Mouse (Mus musculus) hindbrain, embryonic 16.5 days (tissue): ENCODE data around the gene Dclk2. TPM values are rescaled to one million over a fixed set of nuclear protein-coding genes. Genes with fewer than 3 reads are reported as not detected.

Source experiments
- ATAC-seq: fragments of 200-750 bp; cut with Nextera tagmentation; 2 replicates; pipeline ENCODE4 v1.8.0; 2017; ENCODE audit warnings: moderate TSS enrichment, moderate library complexity
- H3K27ac ChIP-seq: fragments of 300-500 bp; sonication (generic); 2 replicates; pipeline ENCODE4 v1.5.1; 2014; ENCODE audit warnings: low read depth, mild to moderate bottlenecking, control low read depth, low read length, moderate library complexity
- H3K27me3 ChIP-seq: fragments of 300-500 bp; sonication (generic); replicated peaks from 2 replicates; pipeline ENCODE4 v1.6.1; 2014; ENCODE audit warnings: low read length; ENCODE audit not compliant: control insufficient read depth, insufficient read depth
- H3K36me3 ChIP-seq: fragments of 300-500 bp; sonication (generic); 2 replicates; pipeline ENCODE4 v1.6.1; 2014; ENCODE audit warnings: mild to moderate bottlenecking, low read length, moderate library complexity, mixed read lengths; ENCODE audit not compliant: control insufficient read depth, insufficient read depth
- H3K4me1 ChIP-seq: fragments of 300-500 bp; sonication (generic); 2 replicates; pipeline ENCODE4 v1.6.1; 2014; ENCODE audit warnings: low read depth, low read length; ENCODE audit not compliant: control insufficient read depth, insufficient read depth
- H3K4me2 ChIP-seq: fragments of 300-500 bp; sonication (generic); 2 replicates; pipeline ENCODE4 v1.6.1; 2014; ENCODE audit warnings: mild to moderate bottlenecking, low read length, control low read depth, moderate library complexity
- H3K4me3 ChIP-seq: fragments of 300-500 bp; sonication (generic); 2 replicates; pipeline ENCODE4 v1.5.1; 2014; ENCODE audit warnings: mild to moderate bottlenecking, low read length, control low read depth, moderate library complexity
- H3K9ac ChIP-seq: fragments of 300-500 bp; sonication (generic); 2 replicates; pipeline ENCODE4 v1.6.1; 2014; ENCODE audit warnings: low read depth, mild to moderate bottlenecking, control low read depth, low read length, moderate library complexity
- H3K9me3 ChIP-seq: fragments of 300-500 bp; sonication (generic); 2 replicates; pipeline ENCODE4 v1.6.1; 2014; ENCODE audit warnings: mild to moderate bottlenecking, low read length, moderate library complexity; ENCODE audit not compliant: control insufficient read depth
- WGBS: fragments of 180-500 bp; shearing (Covaris S2); extraction: QIAGEN DNeasy Blood & Tissue Kit; methylation state at CpG from one replicate; pipeline ENCODE4 v1.1.7; 2014; 5-methylcytosine and 5-hydroxymethylcytosine counted together
- polyA plus RNA-seq: library from polyadenylated mRNA; unstranded; fragments of >200 nt; fragmentation: Nextera tagmentation; extraction: Ambion mirVana; gene quantifications from 2 replicates; pipeline ENCODE4 v1.2.1, GENCODE M21; 2015

Dclk2 gene
- polyA plus RNA-seq, 1 experiment from 2014 or later = 74.9 TPM

GRCm38 (mm10) chr3:86873092-86873600, 47.5 kb downstream of the Dclk2 start:
- Histone ChIP-seq H3K4me2 (no peak overlapping the region), H3K4me3 (no peak overlapping the region), H3K4me1 (peaks cover 8% of the 10 kb centered on the region), H3K27ac (peak overlapping the region; percentile 16; the same call in 1 of the 2 replicates), H3K9me3 (no peaks in the 10 kb centered on the region), H3K9ac (no peak overlapping the region), H3K27me3 (no peaks in the 10 kb centered on the region), H3K36me3 (no peaks in the 10 kb centered on the region)
- peak; percentile 82 for ATAC-seq
- 23% methylated on average over 6 of the region's 6 CpGs for WGBS

GRCm38 (mm10) chr3:86870952-86871351, 49.7 kb downstream of the Dclk2 start:
- ATAC-seq = no peak
- no peaks in the 10 kb centered on the region for H3K36me3 ChIP-seq
- no peak overlapping the region for H3K4me3 ChIP-seq
- H3K9me3 ChIP-seq = no peaks in the 10 kb centered on the region
- H3K4me1 ChIP-seq = peaks cover 8% of the 10 kb centered on the region
- no peak overlapping the region for H3K4me2 ChIP-seq
- no peaks in the 10 kb centered on the region for H3K27me3 ChIP-seq
- no peak overlapping the region for H3K27ac ChIP-seq
- 63% methylated on average over 6 of the region's 6 CpGs for WGBS
- no peak overlapping the region for H3K9ac ChIP-seq

- H3K4me2 ChIP-seq = no peak overlapping the region
- peaks cover 8% of the 10 kb centered on the region for H3K4me1 ChIP-seq
- no peak overlapping the region for H3K4me3 ChIP-seq
- no peak for ATAC-seq
- no peaks in the 10 kb centered on the region for H3K36me3 ChIP-seq
- no peak overlapping the region; the same call in 1 of the 2 replicates for H3K27ac ChIP-seq
- no peak overlapping the region for H3K9ac ChIP-seq
- H3K9me3 ChIP-seq = no peaks in the 10 kb centered on the region
- no peaks in the 10 kb centered on the region for H3K27me3 ChIP-seq
- WGBS = 32% methylated on average over 3 of the region's 3 CpGs
These were observed 50.2 kb downstream of the Dclk2 start for GRCm38 (mm10) chr3:86870411-86870810.

GRCm38 (mm10) chr3:86868721-86869120, 51.9 kb downstream of the Dclk2 start:
- H3K9me3 ChIP-seq = no peaks in the 10 kb centered on the region
- H3K27ac ChIP-seq = no peak overlapping the region
- H3K36me3 ChIP-seq = no peaks in the 10 kb centered on the region
- no peak overlapping the region for H3K4me2 ChIP-seq
- no peaks in the 10 kb centered on the region for H3K27me3 ChIP-seq
- H3K4me1 ChIP-seq = peaks cover 5% of the 10 kb centered on the region
- ATAC-seq = no peak; the same call in 1 of the 2 replicates
- no peak overlapping the region for H3K4me3 ChIP-seq
- 81% methylated on average over 3 of the region's 3 CpGs for WGBS
- no peak overlapping the region for H3K9ac ChIP-seq

GRCm38 (mm10) chr3:86863327-86864008, 57.2 kb downstream of the Dclk2 start:
- Histone ChIP-seq H3K9me3 (no peaks in the 10 kb centered on the region), H3K4me1 (peaks cover 23% of the 10 kb centered on the region), H3K36me3 (no peaks in the 10 kb centered on the region), H3K4me3 (no peak overlapping the region), H3K27me3 (no peaks in the 10 kb centered on the region), H3K27ac (peak overlapping the region; percentile 44; the same call in 1 of the 2 replicates), H3K9ac (0 out of 2 replicates have a peak overlapping the region, but pooled peaks have one; percentile 17), H3K4me2 (peak overlapping the region; percentile 39)
- ATAC-seq = peak; percentile 34
- WGBS = 16% methylated on average over 10 of the region's 10 CpGs

GRCm38 (mm10) chr3:86862939-86863311, 57.7 kb downstream of the Dclk2 start:
- H3K9ac ChIP-seq = no peak overlapping the region
- no peaks in the 10 kb centered on the region for H3K27me3 ChIP-seq
- H3K9me3 ChIP-seq = no peaks in the 10 kb centered on the region
- peak overlapping the region; percentile 39 for H3K4me2 ChIP-seq
- 6% methylated on average over 3 of the region's 3 CpGs for WGBS
- H3K36me3 ChIP-seq = no peaks in the 10 kb centered on the region
- ATAC-seq = peak; percentile 88
- H3K4me3 ChIP-seq = no peak overlapping the region
- peak overlapping the region; percentile 44; the same call in 1 of the 2 replicates for H3K27ac ChIP-seq
- H3K4me1 ChIP-seq = peaks cover 26% of the 10 kb centered on the region

GRCm38 (mm10) chr3:86862245-86862938, 58.3 kb downstream of the Dclk2 start:
- WGBS = 43% methylated on average over 10 of the region's 10 CpGs
- Histone ChIP-seq H3K27ac (peak overlapping the region; percentile 44; the same call in 1 of the 2 replicates), H3K4me1 (peaks cover 30% of the 10 kb centered on the region), H3K27me3 (no peaks in the 10 kb centered on the region), H3K4me2 (peak overlapping the region; percentile 39; the same call in 1 of the 2 replicates), H3K4me3 (no peak overlapping the region), H3K9ac (no peak overlapping the region), H3K9me3 (no peaks in the 10 kb centered on the region), H3K36me3 (no peaks in the 10 kb centered on the region)
- ATAC-seq = peak; percentile 37

GRCm38 (mm10) chr3:86859791-86860190, 60.9 kb downstream of the Dclk2 start:
- no peak for ATAC-seq

GRCm38 (mm10) chr3:86858699-86859098, 62.0 kb downstream of the Dclk2 start:
- 80% methylated on average over 5 of the region's 5 CpGs for WGBS
- Histone ChIP-seq H3K27ac (no peak overlapping the region), H3K9me3 (no peaks in the 10 kb centered on the region), H3K9ac (no peak overlapping the region), H3K36me3 (no peaks in the 10 kb centered on the region), H3K4me1 (peaks cover 32% of the 10 kb centered on the region), H3K4me2 (no peak overlapping the region), H3K4me3 (no peak overlapping the region), H3K27me3 (no peaks in the 10 kb centered on the region)
- no peak for ATAC-seq

More at GRCm38 (mm10) chr3:86859791-86860190, 60.9 kb downstream of the Dclk2 start:
- Histone ChIP-seq H3K27ac (no peak overlapping the region), H3K4me3 (no peak overlapping the region), H3K4me1 (peaks cover 30% of the 10 kb centered on the region), H3K36me3 (no peaks in the 10 kb centered on the region), H3K9me3 (no peaks in the 10 kb centered on the region), H3K27me3 (no peaks in the 10 kb centered on the region), H3K9ac (no peak overlapping the region), H3K4me2 (no peak overlapping the region)
- 86% methylated on average over 2 of the region's 2 CpGs for WGBS
